Mouse (Mus musculus) bone marrow macrophage, adult 2 months (primary cell): ENCODE data around the gene Tma16.

Experiments
- CTCF ChIP-seq: IDR thresholded peaks from 2 replicates; pipeline ENCODE4 v1.5.1; 2012; ENCODE audit warnings: low read depth, mild to moderate bottlenecking, low read length, moderate library complexity
- POLR2A ChIP-seq: IDR thresholded peaks from 2 replicates; pipeline ENCODE4 v1.6.1; 2012; ENCODE audit warnings: mild to moderate bottlenecking, low read depth, low read length, borderline replicate concordance

GRCm38 (mm10) chr8:66494496-66494895, 8.2 kb upstream of the Tma16 start:
- TF ChIP-seq CTCF: no peak
- TF ChIP-seq POLR2A: no peak
